Mouse (Mus musculus): Measurements from ENCODE around the gene Ufm1.

- TF ChIP-seq CTCF (IDR thresholded peaks at IDR 0.05; ENCODE audit: control insufficient read depth, insufficient read depth, low read length) (no peak), POLR2A (IDR thresholded peaks at IDR 0.05; ENCODE audit: borderline replicate concordance, control insufficient read depth, low read depth, low read length) (no peak)
Measured at GRCm38 (mm10) chr3:53868212-53868611, 4.6 kb upstream of the Ufm1 start.

Measured in bone marrow, adult 2 months (tissue).